Mouse (Mus musculus): ENCODE measurements at regions not wholly inside any gene's neighbourhood (a gene's known extent, or its start where the extent isn't known, plus 50 kb on each side); places are given as distances from the start of the nearest gene placed in this dataset.

DNA sequence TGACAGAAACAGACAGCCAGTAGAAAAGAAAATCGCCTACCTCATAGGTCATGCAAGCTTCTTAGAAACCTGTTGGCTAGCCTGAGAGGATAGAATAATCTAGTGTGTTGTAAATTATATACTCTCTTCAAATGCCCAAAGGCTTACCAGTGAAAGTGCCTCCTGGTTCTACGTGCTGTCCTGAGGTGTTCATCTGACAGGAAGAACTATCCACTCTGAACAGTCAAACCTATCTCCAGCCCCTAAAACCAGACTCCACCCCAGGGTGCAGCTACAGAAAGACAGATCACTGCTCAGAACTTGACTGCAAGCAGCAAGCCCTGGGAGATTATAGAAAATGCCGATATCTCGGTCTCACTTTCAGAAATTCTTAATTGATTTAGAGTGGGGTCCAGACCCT, 102.0 kb upstream of the Mpp6 start:
- no peak for TF ChIP-seq CTCF (IDR thresholded peaks at IDR 0.05; ENCODE audit: low read depth, low read length)
- no peak for TF ChIP-seq POLR2A (IDR thresholded peaks at IDR 0.05; ENCODE audit: insufficient read depth, low read length)
- no peak for TF ChIP-seq EP300 (IDR thresholded peaks at IDR 0.05; ENCODE audit: insufficient read depth, low read depth, low read length)

Data from ES-Bruce4 (cell line).